Mouse (Mus musculus) heart, adult 2 months (tissue): ENCODE data around the gene Gm26602. TPM values are rescaled to one million over a fixed set of nuclear protein-coding genes. Genes with fewer than 3 reads are reported as not detected.
A peak's percentile ranks its signal among the peaks of the same experiment; 100 is the strongest.

Experiments
- DNase-seq, 2 experiments: peaks; one replicate each; pipeline ENCODE4 v3.0.0; 2021
- H3K27ac ChIP-seq: fragments of 200-600 bp; 2 replicates; pipeline ENCODE4 v1.8.1; 2022
- H3K27me3 ChIP-seq: fragments of 200-500 bp; 2 replicates; pipeline ENCODE4 v1.6.1; 2012; ENCODE audit warnings: mild to moderate bottlenecking, low read length, inconsistent platforms, mixed read lengths; ENCODE audit not compliant: control insufficient read depth, insufficient read depth
- H3K36me3 ChIP-seq: fragments of 200-500 bp; 2 replicates; pipeline ENCODE4 v1.6.1; 2012; ENCODE audit warnings: low read length, inconsistent platforms; ENCODE audit not compliant: control insufficient read depth, insufficient read depth
- H3K4me1 ChIP-seq: fragments of 200-500 bp; 2 replicates; pipeline ENCODE4 v1.6.1; 2011; ENCODE audit warnings: low read length; ENCODE audit not compliant: control insufficient read depth, insufficient read depth
- H3K4me3 ChIP-seq: fragments of 200-600 bp; 2 replicates; pipeline ENCODE4 v1.8.1; 2022
- H3K79me2 ChIP-seq: fragments of 200-500 bp; replicated peaks from 2 replicates; pipeline ENCODE4 v1.6.1; 2012; ENCODE audit warnings: mild to moderate bottlenecking, inconsistent platforms, low read length, moderate library complexity, mixed read lengths; ENCODE audit not compliant: control insufficient read depth, insufficient read depth
- H3K9ac ChIP-seq: fragments of 200-500 bp; 2 replicates; pipeline ENCODE4 v1.6.1; 2012; ENCODE audit warnings: low read depth, mild to moderate bottlenecking, control low read depth, inconsistent platforms, low read length, mixed read lengths
- CTCF ChIP-seq: fragments of 200-600 bp; IDR thresholded peaks from 2 replicates; pipeline ENCODE4 v1.8.1; 2022; ENCODE audit warnings: antibody characterized with exemption, mild to moderate bottlenecking, moderate library complexity
- EP300 ChIP-seq: fragments of 200-500 bp; IDR thresholded peaks from 2 replicates; pipeline ENCODE4 v1.6.1; 2011; ENCODE audit warnings: low read depth, low read length, control low read depth; ENCODE audit not compliant: insufficient read depth
- POLR2A ChIP-seq: fragments of 200-500 bp; IDR thresholded peaks from 2 replicates; pipeline ENCODE4 v1.6.1; 2011; ENCODE audit warnings: mild to moderate bottlenecking, low read depth, low read length, control low read depth; ENCODE audit not compliant: insufficient read depth
- WGBS: fragments of 180-500 bp; shearing (Covaris S2); methylation state at CpG from one replicate; pipeline ENCODE4 v1.1.7; 2018; 5-methylcytosine and 5-hydroxymethylcytosine counted together
- intact Hi-C: fragments of 180-260 bp; cut with DNase I; formaldehyde crosslinking; loops from one replicate; pipeline ENCODE4 v1.15.1; 2025
- polyA plus RNA-seq: library from polyadenylated mRNA; depleted of rRNA; stranded (reverse); fragments of >200 nt; gene quantifications from 2 replicates; pipeline ENCODE4 v1.2.3, GENCODE M21; 2012
- total RNA-seq, 2 experiments: library from RNA; stranded (reverse); gene quantifications; 2 replicates each; pipeline ENCODE4 v1.2.3; 2021

Gene Gm26602
- total and polyA plus RNA-seq, 3 experiments = not detected

- Histone ChIP-seq H3K9ac (no peak overlapping the region), H3K36me3 (no peaks in the 10 kb centered on the region), H3K79me2 (no peaks in the 10 kb centered on the region), H3K4me3 (no peak overlapping the region), H3K27ac (no peak overlapping the region), H3K27me3 (no peaks in the 10 kb centered on the region), H3K4me1 (no peaks in the 10 kb centered on the region)
- WGBS = 80% methylated on average over 16 of the region's 16 CpGs
- no peak for TF ChIP-seq EP300
- no peak for TF ChIP-seq CTCF
- TF ChIP-seq POLR2A = no peak
- DNase-seq = no peak
- intact Hi-C loops = no loop called here
These were observed 35.0 kb downstream of the Gm26602 start for GRCm38 (mm10) chr10:79945507-79946234.

- Histone ChIP-seq H3K27ac (no peak overlapping the region), H3K4me3 (no peak overlapping the region), H3K27me3 (no peaks in the 10 kb centered on the region), H3K36me3 (no peaks in the 10 kb centered on the region), H3K4me1 (no peaks in the 10 kb centered on the region), H3K79me2 (no peaks in the 10 kb centered on the region), H3K9ac (no peak overlapping the region)
- WGBS = 61% methylated on average over 7 of the region's 7 CpGs
- no peak for DNase-seq
- intact Hi-C loops = no loop called here
- TF ChIP-seq CTCF = no peak
- no peak for TF ChIP-seq POLR2A
- TF ChIP-seq EP300 = no peak
These were observed 36.2 kb downstream of the Gm26602 start for GRCm38 (mm10) chr10:79946752-79947322.

GRCm38 (mm10) chr10:79947502-79947901 lies 36.8 kb downstream of the Gm26602 start:
- no peak overlapping the region for H3K4me3 ChIP-seq
- H3K4me1 ChIP-seq = no peaks in the 10 kb centered on the region
- TF ChIP-seq CTCF = no peak
- no peak for TF ChIP-seq POLR2A
- no peak for TF ChIP-seq EP300

GRCm38 (mm10) chr10:79949873-79950272 lies 39.2 kb downstream of the Gm26602 start:
- Histone ChIP-seq H3K27me3 (no peaks in the 10 kb centered on the region), H3K36me3 (no peaks in the 10 kb centered on the region), H3K4me3 (no peak overlapping the region), H3K4me1 (no peaks in the 10 kb centered on the region), H3K79me2 (no peaks in the 10 kb centered on the region), H3K9ac (no peak overlapping the region), H3K27ac (no peak overlapping the region)
- intact Hi-C loops = no loop called here
- TF ChIP-seq CTCF = no peak
- no peak for TF ChIP-seq EP300
- TF ChIP-seq POLR2A = no peak
- DNase-seq = no peak
- 93% methylated on average over 4 of the region's 4 CpGs for WGBS

More at GRCm38 (mm10) chr10:79947502-79947901, 36.8 kb downstream of the Gm26602 start:
- H3K9ac ChIP-seq = no peak overlapping the region
- H3K27me3 ChIP-seq = no peaks in the 10 kb centered on the region
- intact Hi-C loops = no loop called here
- H3K36me3 ChIP-seq = no peaks in the 10 kb centered on the region
- no peak overlapping the region for H3K27ac ChIP-seq
- H3K79me2 ChIP-seq = no peaks in the 10 kb centered on the region
- DNase-seq = no peak
- WGBS = 74% methylated on average over 6 of the region's 6 CpGs

GRCm38 (mm10) chr10:79950661-79951060 lies 40.0 kb downstream of the Gm26602 start:
- TF ChIP-seq CTCF (no peak), POLR2A (no peak)

DNA sequence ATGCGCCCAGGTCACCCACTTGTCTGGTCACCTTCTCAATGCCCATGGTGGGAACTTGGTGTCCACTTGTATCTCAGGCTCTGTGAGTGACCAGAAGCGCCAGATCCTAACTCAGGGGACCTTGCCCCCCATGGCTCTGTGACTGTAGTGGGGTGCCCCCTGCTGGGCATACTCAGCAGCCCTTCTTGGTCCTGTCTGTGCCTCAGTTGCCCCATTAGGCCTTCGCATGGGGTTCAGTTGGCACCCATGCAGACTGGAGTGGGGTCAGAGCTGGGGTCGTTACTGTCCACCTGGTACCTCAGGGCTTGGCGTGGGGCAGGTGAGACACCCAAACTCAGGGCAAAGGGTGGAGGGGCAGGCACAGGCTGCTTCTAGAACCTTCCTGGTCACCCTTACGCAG lies 43.3 kb downstream of the Gm26602 start:
- intact Hi-C loops = no loop called here
- peak; percentile 43 to 60 for DNase-seq
- 83% methylated on average over 6 of the region's 6 CpGs for WGBS
- Histone ChIP-seq H3K36me3 (no peaks in the 10 kb centered on the region), H3K9ac (no peak overlapping the region), H3K27me3 (no peaks in the 10 kb centered on the region), H3K4me1 (peaks cover 1% of the 10 kb centered on the region; the same call in 1 of the 2 replicates), H3K27ac (no peak overlapping the region), H3K4me3 (no peak overlapping the region), H3K79me2 (no peaks in the 10 kb centered on the region)
- TF ChIP-seq CTCF (peak; percentile 76), EP300 (no peak)

More at GRCm38 (mm10) chr10:79950661-79951060, 40.0 kb downstream of the Gm26602 start:
- no peak for DNase-seq
- no peaks in the 10 kb centered on the region for H3K4me1 ChIP-seq
- no peaks in the 10 kb centered on the region for H3K36me3 ChIP-seq
- WGBS = 91% methylated on average over 18 of the region's 18 CpGs
- no peaks in the 10 kb centered on the region for H3K79me2 ChIP-seq
- no peak overlapping the region for H3K4me3 ChIP-seq
- no peak overlapping the region for H3K9ac ChIP-seq
- no peaks in the 10 kb centered on the region for H3K27me3 ChIP-seq
- H3K27ac ChIP-seq = no peak overlapping the region
- intact Hi-C loops = no loop called here
